Mouse (Mus musculus) liver, embryonic 12.5 days (tissue): ENCODE data around the gene Acsl6. TPM values are rescaled to one million over a fixed set of nuclear protein-coding genes. Genes with fewer than 3 reads are reported as not detected.
A peak's percentile ranks its signal among the peaks of the same experiment; 100 is the strongest.

Source experiments
- ATAC-seq: fragments of 200-750 bp; cut with Nextera tagmentation; 2 replicates; pipeline ENCODE4 v1.8.0; 2017; ENCODE audit warnings: moderate number of reproducible peaks, mild to moderate bottlenecking, moderate library complexity
- H3K27ac ChIP-seq: fragments of 300-500 bp; sonication (generic); 2 replicates; pipeline ENCODE4 v1.5.1; 2016; ENCODE audit warnings: mild to moderate bottlenecking
- H3K27me3 ChIP-seq: fragments of 300-500 bp; sonication (generic); replicated peaks from 2 replicates; pipeline ENCODE4 v1.6.1; 2016; ENCODE audit warnings: mild to moderate bottlenecking, moderate library complexity
- H3K36me3 ChIP-seq: fragments of 300-500 bp; sonication (generic); 2 replicates; pipeline ENCODE4 v1.6.1; 2016; ENCODE audit warnings: mild to moderate bottlenecking, moderate library complexity
- H3K4me1 ChIP-seq: fragments of 300-500 bp; sonication (generic); 2 replicates; pipeline ENCODE4 v1.6.1; 2016
- H3K4me2 ChIP-seq: fragments of 300-500 bp; sonication (generic); 2 replicates; pipeline ENCODE4 v1.6.1; 2016; ENCODE audit warnings: mild to moderate bottlenecking, moderate library complexity
- H3K4me3 ChIP-seq: fragments of 300-500 bp; sonication (generic); 2 replicates; pipeline ENCODE4 v1.5.1; 2016; ENCODE audit warnings: mild to moderate bottlenecking, moderate library complexity
- H3K9ac ChIP-seq: fragments of 300-500 bp; sonication (generic); 2 replicates; pipeline ENCODE4 v1.6.1; 2016; ENCODE audit warnings: mild to moderate bottlenecking, moderate library complexity
- H3K9me3 ChIP-seq: fragments of 300-500 bp; sonication (generic); replicated peaks from 2 replicates; pipeline ENCODE4 v1.6.1; 2016; ENCODE audit warnings: mild to moderate bottlenecking, moderate library complexity
- WGBS: fragments of 180-500 bp; shearing (Covaris S2); methylation state at CpG from one replicate; pipeline ENCODE4 v1.1.7; 2016; ENCODE audit not compliant: insufficient replicate concordance; 5-methylcytosine and 5-hydroxymethylcytosine counted together
- polyA plus RNA-seq: library from polyadenylated mRNA; unstranded; fragments of >200 nt; fragmentation: Nextera tagmentation; extraction: Ambion mirVana; gene quantifications from 2 replicates; pipeline ENCODE4 v1.2.1, GENCODE M21; 2016

Gene Acsl6
- polyA plus RNA-seq, 1 experiment from 2014 or later: 1.7 TPM

DNA sequence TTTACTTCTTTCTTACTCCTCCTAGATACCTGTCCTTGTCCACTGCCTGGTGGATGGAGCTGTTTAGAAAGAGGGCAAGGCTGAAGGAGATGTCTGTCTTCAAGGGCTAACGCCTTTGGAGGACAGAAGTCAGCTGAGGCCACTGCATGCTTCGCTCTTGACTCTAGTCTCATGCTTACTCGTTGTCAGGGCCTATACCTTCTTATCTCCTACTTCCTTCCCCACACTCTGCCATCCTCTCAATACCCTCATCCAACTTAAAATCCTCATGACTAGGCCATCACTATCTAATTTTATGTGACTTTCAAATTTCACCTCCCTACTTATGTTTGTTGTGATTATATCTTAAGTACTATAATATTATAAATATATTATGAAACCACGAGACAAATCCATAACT, 101.3 kb downstream of the Acsl6 start:
- H3K4me2 ChIP-seq: no peak overlapping the region
- H3K9me3 ChIP-seq: no peaks in the 10 kb centered on the region
- H3K4me3 ChIP-seq: no peak overlapping the region
- no peak overlapping the region for H3K9ac ChIP-seq
- WGBS: 41% methylated on average over 4 of the region's 4 CpGs
- no peaks in the 10 kb centered on the region for H3K36me3 ChIP-seq
- H3K27me3 ChIP-seq: no peaks in the 10 kb centered on the region
- no peak overlapping the region for H3K27ac ChIP-seq
- H3K4me1 ChIP-seq: no peaks in the 10 kb centered on the region
- ATAC-seq: no peak

DNA sequence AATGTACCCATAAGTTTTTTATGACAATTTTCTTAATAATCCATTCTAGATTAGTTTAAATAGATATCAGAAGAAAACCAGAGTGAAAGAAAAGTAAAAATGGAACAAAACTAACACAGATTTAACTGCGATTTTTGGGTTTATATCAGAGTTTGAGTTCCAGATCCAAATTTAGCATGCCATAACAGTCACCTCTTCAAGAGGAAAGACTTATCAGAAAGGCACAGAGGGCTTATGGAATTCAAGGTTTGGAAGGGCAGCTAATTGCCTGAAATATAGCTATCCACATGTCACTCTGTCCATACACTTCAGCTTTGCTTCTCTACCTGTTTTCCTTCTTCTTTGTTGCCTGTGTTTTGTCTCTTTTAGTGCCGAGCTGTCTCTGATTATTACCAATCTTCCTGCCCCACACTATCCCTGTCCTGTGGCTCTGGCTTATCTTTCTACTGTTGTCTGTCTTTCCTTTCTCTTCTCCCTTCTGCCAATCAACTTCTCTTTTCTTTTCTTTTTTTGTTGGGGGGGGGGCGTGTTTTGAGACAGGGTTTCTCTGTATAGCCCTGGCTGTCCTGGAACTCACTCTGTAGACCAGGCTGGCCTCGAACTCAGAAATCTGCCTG, 103.4 kb downstream of the Acsl6 start:
- ATAC-seq: no peak
- no peak overlapping the region for H3K9ac ChIP-seq
- no peaks in the 10 kb centered on the region for H3K36me3 ChIP-seq
- H3K27ac ChIP-seq: no peak overlapping the region
- WGBS: 39% methylated on average over 4 of the region's 4 CpGs
- no peak overlapping the region for H3K4me3 ChIP-seq
- H3K9me3 ChIP-seq: no peaks in the 10 kb centered on the region
- no peak overlapping the region for H3K4me2 ChIP-seq
- no peaks in the 10 kb centered on the region for H3K4me1 ChIP-seq
- H3K27me3 ChIP-seq: no peaks in the 10 kb centered on the region

DNA sequence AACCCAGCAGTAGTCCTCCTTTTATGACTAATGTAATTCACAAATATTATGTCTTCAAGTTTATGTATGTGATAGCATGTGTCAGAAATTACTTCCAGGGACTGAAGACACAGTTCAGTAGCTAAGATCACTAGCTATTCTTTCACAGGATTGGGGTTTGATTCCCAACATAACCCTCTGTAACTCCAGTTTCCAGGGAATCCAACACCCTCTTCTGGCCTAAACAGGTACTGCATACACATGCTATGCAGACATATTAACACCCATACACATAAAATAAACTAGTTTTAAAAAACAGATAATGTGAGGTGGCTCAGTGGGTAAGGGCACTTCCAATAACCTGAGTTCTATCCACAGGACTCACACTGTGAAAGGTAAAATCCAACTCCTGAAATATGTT, 107.0 kb downstream of the Acsl6 start:
- ATAC-seq: no peak
- Histone ChIP-seq H3K4me3 (no peak overlapping the region), H3K27ac (no peak overlapping the region), H3K9me3 (no peaks in the 10 kb centered on the region), H3K36me3 (no peaks in the 10 kb centered on the region), H3K4me1 (peaks cover 9% of the 10 kb centered on the region; the same call in 1 of the 2 replicates), H3K9ac (no peak overlapping the region), H3K27me3 (no peaks in the 10 kb centered on the region), H3K4me2 (no peak overlapping the region)

DNA sequence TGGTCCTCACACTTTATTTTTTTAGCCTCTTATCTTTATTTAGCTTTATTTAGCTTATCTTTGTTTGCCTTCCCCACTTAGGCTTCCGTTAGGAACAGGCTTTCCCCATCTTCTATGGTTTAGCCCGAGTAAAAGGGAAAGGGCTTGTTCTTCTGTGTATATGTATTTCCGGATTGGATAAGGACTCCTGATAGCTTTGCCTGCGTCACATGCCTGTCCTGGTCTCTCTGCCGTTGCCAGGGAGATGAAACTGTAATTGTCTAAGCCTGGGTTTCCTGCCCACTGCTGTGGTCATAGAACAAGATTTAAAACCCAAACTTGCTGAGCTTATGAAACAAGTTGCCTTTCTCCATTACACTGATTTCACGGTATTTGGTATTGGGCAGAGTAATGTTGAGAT, 109.4 kb downstream of the Acsl6 start:
- 17% methylated on average over 6 of the region's 6 CpGs for WGBS
- H3K4me1 ChIP-seq: peaks cover 9% of the 10 kb centered on the region; the same call in 1 of the 2 replicates
- H3K27ac ChIP-seq: no peak overlapping the region
- no peaks in the 10 kb centered on the region for H3K9me3 ChIP-seq
- ATAC-seq: peak; percentile 57
- peak overlapping the region; percentile 35 for H3K4me2 ChIP-seq
- no peak overlapping the region for H3K9ac ChIP-seq
- H3K4me3 ChIP-seq: peak overlapping the region; percentile 9; the same call in 1 of the 2 replicates
- H3K36me3 ChIP-seq: no peaks in the 10 kb centered on the region
- H3K27me3 ChIP-seq: no peaks in the 10 kb centered on the region

Other genes starting within 250 kb of the Acsl6 start
- 4.4 and 4.9 TPM in 2 replicates for gene Pdlim4, start 234.8 kb upstream of the Acsl6 start, polyA plus RNA-seq
- gene P4ha2, start 203.7 kb upstream of the Acsl6 start, polyA plus RNA-seq: 9.9 and 10.3 TPM in 2 replicates
- not detected in 2 replicates for gene Csf2, start 54.1 kb upstream of the Acsl6 start, polyA plus RNA-seq
- gene Il3, start 36.5 kb upstream of the Acsl6 start, polyA plus RNA-seq: not detected in 2 replicates
- gene Meikin, start 66.9 kb downstream of the Acsl6 start, polyA plus RNA-seq: not detected in 2 replicates
- 5.5 and 5.9 TPM in 2 replicates for gene Fnip1, start 134.4 kb downstream of the Acsl6 start, polyA plus RNA-seq
- gene Rapgef6, start 219.0 kb downstream of the Acsl6 start, polyA plus RNA-seq: 27.1 and 27.9 TPM in 2 replicates